Mouse (Mus musculus) yolk sac, embryonic 10.5 days (tissue): Measurements from ENCODE around the gene Amph.

Experiments
- DNase-seq: peaks from one replicate; pipeline ENCODE4 v3.0.0-alpha.2; 2017; ENCODE audit warnings: low spot score

The Amph gene

GRCm38 (mm10) chr13:19139771-19140170 is 191.8 kb downstream of the Amph start:
- peak; percentile 48 for DNase-seq

GRCm38 (mm10) chr13:19143766-19144165 is 195.8 kb downstream of the Amph start:
- DNase-seq: no peak

GRCm38 (mm10) chr13:19147468-19147867 is 199.5 kb downstream of the Amph start:
- DNase-seq: no peak

GRCm38 (mm10) chr13:19149574-19149973 is 201.6 kb downstream of the Amph start:
- DNase-seq: no peak

- no peak for DNase-seq
Observed at GRCm38 (mm10) chr13:19150438-19151301, 202.7 kb downstream of the Amph start.

GRCm38 (mm10) chr13:19152126-19152525 is 204.1 kb downstream of the Amph start:
- no peak for DNase-seq

GRCm38 (mm10) chr13:19158484-19158883 is 210.5 kb downstream of the Amph start:
- DNase-seq: no peak

GRCm38 (mm10) chr13:19160616-19161015 is 212.6 kb downstream of the Amph start:
- no peak for DNase-seq

- DNase-seq: no peak
Observed at GRCm38 (mm10) chr13:19161111-19161510, 213.1 kb downstream of the Amph start.

GRCm38 (mm10) chr13:19162120-19162519 is 214.1 kb downstream of the Amph start:
- no peak for DNase-seq

GRCm38 (mm10) chr13:19177662-19178259 is 229.8 kb downstream of the Amph start:
- no peak for DNase-seq

GRCm38 (mm10) chr13:19178351-19178750 is 230.3 kb downstream of the Amph start:
- DNase-seq: no peak

GRCm38 (mm10) chr13:19182259-19182658 is 234.3 kb downstream of the Amph start:
- no peak for DNase-seq

GRCm38 (mm10) chr13:19190052-19190451 is 242.0 kb downstream of the Amph start:
- no peak for DNase-seq

GRCm38 (mm10) chr13:19194803-19195202 is 246.8 kb downstream of the Amph start:
- no peak for DNase-seq

- DNase-seq: no peak
Observed at GRCm38 (mm10) chr13:19195456-19195855, 247.5 kb downstream of the Amph start.
